Mouse (Mus musculus) MEL (cell line): ENCODE measurements around the gene Tbc1d2. TPM values are rescaled to one million over a fixed set of nuclear protein-coding genes. Genes with fewer than 3 reads are reported as not detected.

ENCODE experiments used
- DNase-seq: peaks from one replicate; pipeline ENCODE4 v3.0.0; 2011; ENCODE audit warnings: low read depth, low spot score
- H3K27ac ChIP-seq: 2 replicates; pipeline ENCODE4 v1.5.1; 2012; ENCODE audit warnings: low read depth, mild to moderate bottlenecking, control low read depth, low read length, moderate library complexity; ENCODE audit not compliant: control insufficient read depth
- H3K27me3 ChIP-seq, 2 experiments: fragments of 150-350 bp in 1 of 2; sonication (generic) in 1 of 2; 2 replicates each; pipeline ENCODE4 v1.6.1; 2012; ENCODE audit warnings: low read length in 2 of 2, mild to moderate bottlenecking in 2 of 2, improper control_type of control experiment in 1 of 2, moderate library complexity in 1 of 2; ENCODE audit not compliant: insufficient read depth in 2 of 2, control insufficient read depth in 1 of 2
- H3K36me3 ChIP-seq, 2 experiments: 2 replicates each; pipeline ENCODE4 v1.6.1; 2012 to 2014; ENCODE audit warnings: low read length in 2 of 2, improper control_type of control experiment in 1 of 2, inconsistent platforms in 1 of 2, mild to moderate bottlenecking in 1 of 2; ENCODE audit not compliant: insufficient read depth in 2 of 2, control insufficient read depth in 1 of 2
- H3K4me1 ChIP-seq, 2 experiments: fragments of 150-350 bp in 1 of 2; sonication (generic) in 1 of 2; 2 replicates each; pipeline ENCODE4 v1.6.1; 2012; ENCODE audit warnings: low read length in 2 of 2, improper control_type of control experiment in 1 of 2, mild to moderate bottlenecking in 1 of 2; ENCODE audit not compliant: insufficient read depth in 2 of 2, control insufficient read depth in 1 of 2
- H3K4me3 ChIP-seq, 2 experiments: fragments of 150-350 bp in 1 of 2; sonication (generic) in 1 of 2; 2 replicates each; pipeline ENCODE4 v1.5.1; 2012; ENCODE audit warnings: low read depth in 2 of 2, low read length in 2 of 2, mild to moderate bottlenecking in 2 of 2, moderate library complexity in 2 of 2, control low read depth in 1 of 2, improper control_type of control experiment in 1 of 2; ENCODE audit not compliant: control insufficient read depth in 1 of 2, insufficient read depth in 1 of 2
- H3K79me2 ChIP-seq: 2 replicates; pipeline ENCODE4 v1.6.1; 2012; ENCODE audit warnings: mild to moderate bottlenecking, low read length, moderate library complexity; ENCODE audit not compliant: control insufficient read depth, poor library complexity, insufficient read depth
- H3K9ac ChIP-seq: 2 replicates; pipeline ENCODE4 v1.6.1; 2012; ENCODE audit warnings: low read depth, mild to moderate bottlenecking, control low read depth, low read length, moderate library complexity; ENCODE audit not compliant: control insufficient read depth, poor library complexity, severe bottlenecking
- H3K9me3 ChIP-seq: fragments of 150-350 bp; sonication (generic); replicated peaks from 2 replicates; pipeline ENCODE4 v1.6.1; 2012; ENCODE audit warnings: mild to moderate bottlenecking, low read length, improper control_type of control experiment, moderate library complexity; ENCODE audit not compliant: insufficient read depth
- BHLHE40 ChIP-seq: IDR thresholded peaks from 2 replicates; pipeline ENCODE4 v1.6.1; 2012; ENCODE audit warnings: low read depth, mild to moderate bottlenecking, inconsistent platforms, low read length, improper control_type of control experiment, borderline replicate concordance
- CHD1 ChIP-seq: IDR thresholded peaks from 2 replicates; pipeline ENCODE4 v1.6.1; 2012; ENCODE audit warnings: low read depth, mild to moderate bottlenecking, inconsistent platforms, low read length, improper control_type of control experiment
- CHD2 ChIP-seq: IDR thresholded peaks from 2 replicates; pipeline ENCODE4 v1.6.1; 2011; ENCODE audit warnings: low read length, improper control_type of control experiment
- CTCF ChIP-seq, 3 experiments: IDR thresholded peaks in 2 of 3; conservative IDR thresholded peaks in 1 of 3; 2 replicates each; pipeline ENCODE4 v1.5.1; 2011 to 2012; ENCODE audit warnings: low read length in 3 of 3, low read depth in 2 of 3, mild to moderate bottlenecking in 2 of 3, improper control_type of control experiment in 1 of 3, inconsistent platforms in 1 of 3, mixed read lengths in 1 of 3, moderate library complexity in 1 of 3; ENCODE audit not compliant: control insufficient read depth in 1 of 3, insufficient read depth in 1 of 3, poor library complexity in 1 of 3, severe bottlenecking in 1 of 3
- ELF1 ChIP-seq: IDR thresholded peaks from 2 replicates; pipeline ENCODE4 v1.6.1; 2014; ENCODE audit warnings: low read depth, mild to moderate bottlenecking, inconsistent platforms, low read length, improper control_type of control experiment, moderate library complexity
- EP300 ChIP-seq, 2 experiments: IDR thresholded peaks; 2 replicates each; pipeline ENCODE4 v1.6.1; 2011; ENCODE audit warnings: improper control_type of control experiment in 2 of 2, low read length in 2 of 2, low read depth in 1 of 2, mild to moderate bottlenecking in 1 of 2
- GATA1 ChIP-seq: IDR thresholded peaks from 2 replicates; pipeline ENCODE4 v1.6.1; 2011; ENCODE audit warnings: low read depth, low read length, improper control_type of control experiment
- HCFC1 ChIP-seq: IDR thresholded peaks from 2 replicates; pipeline ENCODE4 v1.6.1; 2012; ENCODE audit warnings: low read depth, mild to moderate bottlenecking, inconsistent platforms, low read length, improper control_type of control experiment, moderate library complexity
- KAT2A ChIP-seq: conservative IDR thresholded peaks from 2 replicates; pipeline ENCODE4 v1.6.1; 2012; ENCODE audit warnings: low read depth, low read length, improper control_type of control experiment, inconsistent platforms
- MAFK ChIP-seq: IDR thresholded peaks from 2 replicates; pipeline ENCODE4 v1.6.1; 2011; ENCODE audit warnings: low read depth, mild to moderate bottlenecking, low read length, improper control_type of control experiment, borderline replicate concordance
- MAX ChIP-seq: IDR thresholded peaks from 2 replicates; pipeline ENCODE4 v1.6.1; 2011; ENCODE audit warnings: low read length, improper control_type of control experiment
- MXI1 ChIP-seq: IDR thresholded peaks from 2 replicates; pipeline ENCODE4 v1.6.1; 2011; ENCODE audit warnings: mild to moderate bottlenecking, low read depth, low read length, improper control_type of control experiment
- MYB ChIP-seq: IDR thresholded peaks from 2 replicates; pipeline ENCODE4 v1.6.1; 2011; ENCODE audit warnings: mild to moderate bottlenecking, low read depth, low read length, improper control_type of control experiment
- MYC ChIP-seq: IDR thresholded peaks from 2 replicates; pipeline ENCODE4 v1.6.1; 2011; ENCODE audit warnings: low read depth, mild to moderate bottlenecking, low read length, improper control_type of control experiment, moderate library complexity
- NELFE ChIP-seq: IDR thresholded peaks from 2 replicates; pipeline ENCODE4 v1.6.1; 2011; ENCODE audit warnings: low read depth, low read length, improper control_type of control experiment
- POLR2A ChIP-seq, 2 experiments: IDR thresholded peaks; 2 replicates each; pipeline ENCODE4 v1.6.1; 2011 to 2012; ENCODE audit warnings: low read length in 2 of 2, mild to moderate bottlenecking in 2 of 2, control low read depth in 1 of 2, improper control_type of control experiment in 1 of 2, low read depth in 1 of 2, moderate library complexity in 1 of 2; ENCODE audit not compliant: control insufficient read depth in 1 of 2, insufficient read depth in 1 of 2, poor library complexity in 1 of 2
- POLR2AphosphoS5 ChIP-seq: IDR thresholded peaks from 2 replicates; pipeline ENCODE4 v1.6.1; 2012; ENCODE audit warnings: low read depth, borderline replicate concordance, mild to moderate bottlenecking, inconsistent platforms, low read length, moderate library complexity, mixed read lengths
- RAD21 ChIP-seq: IDR thresholded peaks from 2 replicates; pipeline ENCODE4 v1.6.1; 2011; ENCODE audit warnings: mild to moderate bottlenecking, low read depth, low read length, improper control_type of control experiment
- SIN3A ChIP-seq: IDR thresholded peaks from 2 replicates; pipeline ENCODE4 v1.6.1; 2012; ENCODE audit warnings: low read length, improper control_type of control experiment, inconsistent platforms
- SMC3 ChIP-seq: IDR thresholded peaks from 2 replicates; pipeline ENCODE4 v1.6.1; 2011; ENCODE audit warnings: low read depth, low read length, improper control_type of control experiment
- TAL1 ChIP-seq: IDR thresholded peaks from 2 replicates; pipeline ENCODE4 v1.6.1; 2012; ENCODE audit warnings: mild to moderate bottlenecking, inconsistent platforms, low read length, moderate library complexity, mixed read lengths
- TCF12 ChIP-seq: IDR thresholded peaks from 2 replicates; pipeline ENCODE4 v1.6.1; 2014; ENCODE audit warnings: low read depth, mild to moderate bottlenecking, inconsistent platforms, low read length, improper control_type of control experiment, moderate library complexity
- ZC3H11A ChIP-seq: IDR thresholded peaks from 2 replicates; pipeline ENCODE4 v1.6.1; 2012; ENCODE audit warnings: low read depth, mild to moderate bottlenecking, inconsistent platforms, low read length, improper control_type of control experiment
- polyA plus RNA-seq, 2 experiments: library from polyadenylated mRNA; stranded (reverse) in 1 of 2; unstranded in 1 of 2; fragments of >175 nt in 1 of 2; fragments of >200 nt in 1 of 2; gene quantifications; 2 replicates each; pipeline versions ENCODE4 v1.2.1 to v1.2.4; 2012; ENCODE audit warnings: low replicate concordance in 2 of 2, low read depth in 1 of 2; ENCODE audit not compliant: insufficient read length in 2 of 2, insufficient read depth in 1 of 2, missing spikeins in 1 of 2
- total RNA-seq: library from RNA; depleted of rRNA; stranded (reverse); fragments of 300-350 nt; gene quantifications from 2 replicates; pipeline ENCODE4 v1.2.3, GENCODE M21; 2012

The Tbc1d2 gene
- total and polyA plus RNA-seq, 3 experiments = 0.19 to 0.36 TPM; not detected in 1

GRCm38 (mm10) chr4:46560069-46560705, 89.8 kb downstream of the Tbc1d2 start:
- no peak overlapping the region for H3K27ac ChIP-seq
- H3K4me1 ChIP-seq = peaks cover 23 to 52% of the 10 kb centered on the region in 2 experiments
- no peak overlapping the region for H3K9ac ChIP-seq

GRCm38 (mm10) chr4:46558672-46559667, 91.0 kb downstream of the Tbc1d2 start:
- H3K27me3 ChIP-seq = no peaks in the 10 kb centered on the region
- H3K4me1 ChIP-seq = peaks cover 16 to 50% of the 10 kb centered on the region in 2 experiments
- H3K4me3 ChIP-seq = peak overlapping the region in 1 of 2 experiments; percentile 2; a peak in 2 of 4 replicates
- TF ChIP-seq GATA1 (peak; percentile 82), MAFK (no peak), POLR2AphosphoS5 (no peak), ELF1 (no peak), KAT2A (no peak), TAL1 (no peak), EP300 (IDR thresholded peaks at IDR 0.05; ENCODE audit: low read depth in 1 of 2, low read length in 2 of 2) (peak; percentile 42 to 61; a peak in 3 of 4 replicates), SMC3 (no peak), MAX (peak; percentile 63; the same call in 1 of the 2 replicates), BHLHE40 (peak; percentile 77), ZC3H11A (no peak), MXI1 (no peak; the same call in 1 of the 2 replicates), CHD2 (no peak), POLR2A (IDR thresholded peaks at IDR 0.05; ENCODE audit: control insufficient read depth in 1 of 2, insufficient read depth in 1 of 2, low read depth in 1 of 2, low read length in 2 of 2, poor library complexity in 1 of 2) (no peak), MYB (peak; percentile 19; the same call in 1 of the 2 replicates), CTCF (IDR thresholded peaks at IDR 0.05 in 2 of 3, conservative IDR thresholded peaks at IDR 0.05 in 1 of 3; ENCODE audit: control insufficient read depth in 1 of 3, insufficient read depth in 1 of 3, low read depth in 2 of 3, low read length in 3 of 3, poor library complexity in 1 of 3, severe bottlenecking in 1 of 3) (no peak), RAD21 (no peak), HCFC1 (no peak), MYC (0 out of 2 replicates have a peak, but pooled peaks have one; percentile 35), SIN3A (no peak), TCF12 (0 out of 2 replicates have a peak, but pooled peaks have one; percentile 32)
- peak; percentile 49 for DNase-seq
- H3K36me3 ChIP-seq = peaks cover 0 to 26% of the 10 kb centered on the region in 2 experiments; a peak in 2 of 4 replicates
- peak overlapping the region; percentile 5 for H3K9ac ChIP-seq
- H3K27ac ChIP-seq = peak overlapping the region; percentile 31
- no peaks in the 10 kb centered on the region for H3K9me3 ChIP-seq
- no peaks in the 10 kb centered on the region for H3K79me2 ChIP-seq

More at GRCm38 (mm10) chr4:46560069-46560705, 89.8 kb downstream of the Tbc1d2 start:
- Histone ChIP-seq H3K9me3 (no peaks in the 10 kb centered on the region), H3K36me3 (peaks cover 0 to 29% of the 10 kb centered on the region in 2 experiments; a peak in 2 of 4 replicates), H3K27me3 (no peaks in the 10 kb centered on the region), H3K4me3 (no peak overlapping the region), H3K79me2 (no peaks in the 10 kb centered on the region)
- no peak for DNase-seq
- no peak for TF ChIP-seq SIN3A
- no peak for TF ChIP-seq KAT2A
- TF ChIP-seq EP300 (IDR thresholded peaks at IDR 0.05; ENCODE audit: low read depth in 1 of 2, low read length in 2 of 2) = no peak
- TF ChIP-seq MAFK = no peak
- TF ChIP-seq CHD1 = no peak
- no peak for TF ChIP-seq NELFE
- no peak for TF ChIP-seq BHLHE40
